Mouse (Mus musculus): ENCODE data around the gene Gm42517. TPM values are rescaled to one million over a fixed set of nuclear protein-coding genes. Genes with fewer than 3 reads are reported as not detected.

The Gm42517 gene
- polyA plus RNA-seq, 1 experiment: 0.61 TPM

DNA sequence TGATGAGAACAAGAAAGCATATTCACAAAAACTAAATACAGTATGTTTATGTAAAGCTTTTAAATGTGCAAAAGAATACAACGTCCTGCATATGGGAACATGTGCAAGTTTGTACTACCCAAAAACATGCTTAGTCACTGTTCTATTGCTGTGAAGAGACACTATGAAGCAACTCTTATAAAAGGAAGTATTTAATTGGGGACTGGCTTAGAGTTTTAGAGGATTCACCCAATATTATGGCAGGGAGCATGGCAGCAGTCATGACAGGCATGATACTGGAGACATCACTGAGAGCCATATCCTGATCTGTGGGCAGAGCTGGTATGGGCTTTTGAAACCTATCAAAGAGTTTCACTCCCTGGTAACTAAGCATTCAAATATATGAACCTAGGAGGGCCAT, 9.9 kb downstream of the Gm42517 start:
- WGBS: 94% methylated on average over 1 of the region's 1 CpGs
- no peak for DNase-seq (ENCODE audit: low read depth, low spot score)

DNA sequence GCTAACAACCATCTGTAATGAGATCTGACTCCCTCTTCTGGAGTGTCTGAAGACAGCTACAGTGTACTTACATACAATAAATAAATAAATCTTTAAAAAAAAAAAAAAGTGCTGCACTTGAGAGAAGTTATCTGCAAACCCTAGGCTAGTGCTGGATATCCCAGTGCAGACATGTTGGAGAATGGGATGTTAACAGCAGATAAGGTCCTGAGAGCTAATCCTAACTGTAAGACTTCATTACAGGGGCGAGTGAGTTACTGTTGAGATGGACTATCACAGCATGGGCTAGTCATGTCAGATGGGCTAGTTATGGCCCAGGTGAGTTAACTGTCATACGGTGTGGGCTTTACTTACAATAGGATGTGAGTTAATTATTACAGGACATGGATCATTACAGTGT, 13.7 kb downstream of the Gm42517 start:
- no peak for DNase-seq (ENCODE audit: low read depth, low spot score)
- WGBS: 66% methylated on average over 2 of the region's 2 CpGs

- WGBS: 93% methylated on average over 9 of the region's 9 CpGs
These were observed 18.1 kb downstream of the Gm42517 start for GRCm38 (mm10) chr5:108349511-108350148.

DNA sequence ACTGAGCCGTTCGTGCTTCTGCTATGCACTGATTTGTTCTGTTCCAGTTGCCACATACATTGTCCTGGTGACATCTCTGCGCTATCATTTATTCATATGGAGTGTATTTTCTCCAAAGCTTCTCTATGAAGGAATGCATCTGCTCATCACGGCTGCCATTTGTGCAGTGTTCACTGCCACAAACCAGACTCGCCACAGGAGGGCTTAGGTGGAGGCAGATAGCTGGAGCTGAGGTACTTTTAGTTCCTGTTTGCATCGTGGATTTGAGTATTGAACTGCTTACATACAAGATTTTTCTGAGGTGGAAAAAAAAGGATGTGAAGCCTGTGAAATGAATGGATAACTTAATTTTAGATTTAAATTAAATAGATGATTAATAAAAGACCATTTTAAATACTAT, 19.9 kb downstream of the Gm42517 start:
- DNase-seq (ENCODE audit: low read depth, low spot score): no peak
- WGBS: 84% methylated on average over 6 of the region's 6 CpGs

More at GRCm38 (mm10) chr5:108349511-108350148, 18.1 kb downstream of the Gm42517 start:
- DNase-seq (ENCODE audit: low read depth, low spot score): no peak

DNA sequence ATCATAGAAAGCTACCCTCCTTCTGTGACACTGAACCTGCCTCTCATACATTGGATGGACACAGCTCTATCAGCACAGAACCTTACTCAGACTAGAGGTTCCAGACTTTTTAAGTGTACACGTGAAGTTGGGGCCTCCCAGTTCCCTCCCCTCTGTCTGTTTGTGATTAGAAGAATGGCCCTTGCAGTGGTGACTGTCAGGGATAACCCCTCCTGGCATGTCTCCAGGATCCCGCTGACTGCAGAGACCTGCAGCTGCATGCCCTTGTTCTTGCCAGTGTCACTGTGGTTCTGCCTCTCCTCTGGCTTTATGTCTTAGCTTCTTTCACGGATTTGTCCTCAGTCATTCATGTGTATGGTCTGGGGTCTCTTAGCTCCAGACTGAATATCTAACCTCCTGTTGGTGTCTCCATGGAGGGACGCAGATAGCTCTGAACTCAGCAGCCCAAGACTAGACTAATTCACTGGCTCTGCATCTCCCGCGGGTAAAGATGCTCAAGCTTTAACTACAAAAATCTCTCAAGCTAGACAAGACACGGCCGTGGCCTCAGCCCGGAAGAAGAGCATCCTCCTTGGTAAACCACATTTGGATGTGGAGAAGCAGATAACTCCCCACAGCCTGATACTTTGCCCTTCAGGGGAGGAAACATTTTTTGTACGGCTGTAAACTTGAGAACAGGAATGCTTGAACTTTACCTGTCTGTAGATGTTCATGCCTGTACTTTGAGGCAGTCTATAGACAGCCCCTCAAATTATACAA, 22.2 kb downstream of the Gm42517 start:
- DNase-seq (ENCODE audit: low read depth, low spot score): no peak
- WGBS: 85% methylated on average over 10 of the region's 10 CpGs

GRCm38 (mm10) chr5:108343680-108344170, 24.0 kb downstream of the Gm42517 start:
- 92% methylated on average over 4 of the region's 4 CpGs for WGBS
- DNase-seq (ENCODE audit: low read depth, low spot score): no peak

GRCm38 (mm10) chr5:108338049-108338448, 29.7 kb downstream of the Gm42517 start:
- WGBS: 28% methylated on average over 3 of the region's 3 CpGs
- no peak for DNase-seq (ENCODE audit: low read depth, low spot score)

- 43% methylated on average over 4 of the region's 4 CpGs for WGBS
- DNase-seq (ENCODE audit: low read depth, low spot score): no peak
These were observed 30.3 kb downstream of the Gm42517 start for GRCm38 (mm10) chr5:108337385-108337784.

DNA sequence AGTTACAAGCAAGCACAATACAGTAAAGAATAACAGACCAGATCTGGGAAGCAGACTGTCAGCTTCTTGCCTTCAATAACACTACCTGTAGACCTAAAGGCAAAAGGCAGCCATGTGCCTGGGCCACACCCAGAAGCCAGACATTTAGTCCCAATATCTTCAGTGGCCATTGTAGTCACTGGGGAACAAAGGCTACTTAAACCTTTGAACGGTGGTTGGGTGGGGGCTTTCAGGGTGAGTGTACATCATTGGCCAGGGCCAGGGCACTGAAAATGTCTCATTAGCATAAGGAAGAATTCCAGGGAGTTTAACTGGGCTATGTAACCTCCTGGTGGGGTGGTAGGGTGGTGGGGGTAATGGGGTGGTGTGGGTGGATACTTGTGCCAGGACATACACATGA, 36.7 kb downstream of the Gm42517 start:
- DNase-seq (ENCODE audit: low read depth, low spot score): no peak
- WGBS: 74% methylated on average over 1 of the region's 1 CpGs

Other genes with a start within 250 kb of the Gm42517 start
- gene Tmed5, start 235.3 kb downstream of the Gm42517 start, polyA plus RNA-seq (2012; rRNA removed): 23.3 and 44.5 TPM in 2 replicates
- gene Ccdc18, start 235.0 kb downstream of the Gm42517 start, polyA plus RNA-seq (2012; rRNA removed): 0.06 and 0.11 TPM in 2 replicates
- 7.9 and 14.0 TPM in 2 replicates for gene Dr1, start 99.0 kb downstream of the Gm42517 start, polyA plus RNA-seq (2012; rRNA removed)
- 6.0 and 9.3 TPM in 2 replicates for gene Pigg, start 55.3 kb downstream of the Gm42517 start, polyA plus RNA-seq (2012; rRNA removed)
- gene Pde6b, start 20.5 kb upstream of the Gm42517 start, polyA plus RNA-seq (2012; rRNA removed): 0.03 TPM in 1 of 2 replicates, not detected in the other
- 103 and 114 TPM in 2 replicates for gene Atp5k, start 66.5 kb upstream of the Gm42517 start, polyA plus RNA-seq (2012; rRNA removed)
- gene Mfsd7a, start 81.0 kb upstream of the Gm42517 start, polyA plus RNA-seq (2012; rRNA removed): 10.5 and 14.6 TPM in 2 replicates
- gene Pcgf3, start 93.3 kb upstream of the Gm42517 start, polyA plus RNA-seq (2012; rRNA removed): 10.4 and 12.1 TPM in 2 replicates
- gene Cplx1, start 182.1 kb upstream of the Gm42517 start, polyA plus RNA-seq (2012; rRNA removed): 0.38 and 0.51 TPM in 2 replicates